Mouse (Mus musculus): Measurements from ENCODE around the gene Ubqln1.

The Ubqln1 gene

GRCm38 (mm10) chr13:58201908-58202307 lies 13.5 kb downstream of the Ubqln1 start:
- CTCF ChIA-PET = interaction anchor here (0.6 kb wide), 1 partner anchor 81 kb away, joined by 3 read pairs; no protein-coding TSS in a partner anchor

DNA sequence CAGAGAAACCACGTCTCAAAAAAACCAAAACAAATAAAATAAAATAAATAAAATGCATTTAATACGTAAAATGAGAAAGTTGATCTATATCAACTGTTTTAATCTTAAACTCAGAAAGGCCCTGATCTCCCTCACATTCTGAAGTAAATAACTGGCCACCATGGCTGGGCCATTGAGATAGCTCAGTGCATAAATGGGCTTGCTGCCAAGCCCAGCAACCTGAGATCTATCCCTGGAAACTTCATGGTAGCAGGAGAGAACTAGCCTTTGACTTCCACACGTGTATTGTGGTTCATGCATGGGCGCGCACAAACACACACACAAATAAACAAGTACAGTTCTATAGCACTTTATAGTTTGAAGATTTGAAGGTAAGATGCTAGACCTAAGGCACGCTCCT lies 14.1 kb downstream of the Ubqln1 start:
- CTCF ChIA-PET = no interaction called here

DNA sequence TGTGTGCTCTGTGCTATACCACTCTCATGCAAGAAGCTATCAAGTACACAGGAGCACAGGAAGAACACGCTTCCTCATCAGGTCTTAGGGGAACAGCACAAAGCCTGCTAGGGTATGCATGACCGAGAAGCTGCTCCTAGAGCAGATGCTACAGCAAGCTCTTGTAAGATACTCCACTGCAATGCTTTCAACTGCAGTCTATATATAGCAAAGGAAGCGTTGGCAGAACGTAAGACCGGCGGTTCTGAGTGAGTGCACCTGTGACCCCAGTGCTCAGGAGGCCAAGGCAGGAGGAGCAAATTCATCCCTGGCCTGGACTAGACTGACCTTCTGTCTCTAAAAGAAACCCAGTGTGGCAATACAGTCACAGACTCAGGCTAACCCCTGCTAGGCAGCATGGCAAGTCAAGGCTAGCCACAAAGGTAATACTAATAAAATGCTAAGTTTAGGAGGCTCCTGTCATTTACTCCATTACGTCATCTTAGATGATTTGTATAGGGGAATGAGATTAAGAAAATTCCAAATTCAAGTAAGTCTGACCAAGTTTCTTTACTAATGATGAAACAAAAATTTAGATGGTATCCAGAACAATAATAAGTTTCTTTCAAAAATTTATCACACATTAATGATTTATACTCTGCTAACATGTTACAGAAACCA lies 17.3 kb downstream of the Ubqln1 start:
- CTCF ChIA-PET = no interaction called here

- CTCF ChIA-PET = no interaction called here
Measured at GRCm38 (mm10) chr13:58197211-58197610, 18.2 kb downstream of the Ubqln1 start.

DNA sequence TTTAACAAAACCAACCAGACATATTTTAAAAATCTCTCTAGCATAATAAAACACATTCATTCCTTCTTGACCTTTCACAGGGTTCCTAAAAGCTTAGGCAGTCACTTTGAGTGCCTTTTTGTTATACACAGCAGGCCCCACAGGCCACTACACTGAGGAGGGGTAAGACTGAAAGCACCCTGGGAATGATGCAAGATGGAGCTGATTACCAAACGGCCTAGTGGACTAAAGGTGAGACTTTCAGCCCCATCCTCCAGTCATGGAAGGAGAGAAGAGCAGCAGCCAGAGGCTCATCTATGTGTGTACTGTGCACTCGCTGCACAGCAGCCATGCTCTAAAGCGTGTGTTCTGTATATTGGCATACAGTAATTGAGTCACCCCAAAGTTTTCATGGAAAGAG lies 20.5 kb downstream of the Ubqln1 start:
- CTCF ChIA-PET = interaction anchor here (1.2 kb wide), 1 partner anchor 14 kb away, joined by 3 read pairs; no protein-coding TSS in a partner anchor

DNA sequence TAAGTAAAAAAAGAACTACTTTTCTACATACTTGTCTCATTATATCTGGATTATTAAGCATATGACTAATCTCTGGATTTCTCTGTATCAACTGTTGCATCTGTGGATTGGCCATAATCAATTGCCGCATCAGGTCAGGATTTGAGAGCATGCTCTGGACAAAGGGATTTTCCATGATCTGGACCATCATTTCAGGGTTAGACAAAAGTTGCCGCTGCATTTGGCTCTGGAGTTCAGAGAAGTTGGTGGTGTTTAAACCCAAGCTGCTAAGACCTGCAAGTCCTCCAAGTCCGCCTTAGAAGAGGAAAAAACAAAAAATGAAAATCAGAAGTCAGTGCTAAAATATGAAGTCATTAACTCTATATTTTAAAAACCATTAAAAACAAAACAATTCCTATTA lies 22.2 kb downstream of the Ubqln1 start:
- CTCF ChIA-PET = interaction anchor here (0.6 kb wide), 2 partner anchors 60 to 1431 kb away, joined by 5 to 8 read pairs; no protein-coding TSS in a partner anchor

DNA sequence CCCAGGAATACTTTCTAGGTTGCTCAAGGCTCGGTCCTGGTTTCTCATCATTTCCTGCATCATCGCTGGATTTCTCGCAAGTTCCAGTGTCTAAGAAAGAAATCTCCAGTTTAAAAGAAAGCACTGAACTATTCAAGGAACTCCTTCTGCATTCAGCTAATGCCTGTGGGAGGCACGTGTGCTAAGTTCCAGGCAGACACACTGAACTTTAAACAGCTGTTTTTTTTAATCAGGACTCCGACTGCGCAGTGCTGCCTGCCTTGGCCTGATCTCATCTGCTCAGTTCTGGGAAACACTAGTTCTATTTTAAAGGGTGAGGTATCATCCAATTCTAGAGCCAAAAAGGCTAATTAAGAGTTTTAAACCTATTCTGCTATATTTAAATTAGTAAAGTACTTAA lies 23.3 kb downstream of the Ubqln1 start:
- CTCF ChIA-PET = no interaction called here

DNA sequence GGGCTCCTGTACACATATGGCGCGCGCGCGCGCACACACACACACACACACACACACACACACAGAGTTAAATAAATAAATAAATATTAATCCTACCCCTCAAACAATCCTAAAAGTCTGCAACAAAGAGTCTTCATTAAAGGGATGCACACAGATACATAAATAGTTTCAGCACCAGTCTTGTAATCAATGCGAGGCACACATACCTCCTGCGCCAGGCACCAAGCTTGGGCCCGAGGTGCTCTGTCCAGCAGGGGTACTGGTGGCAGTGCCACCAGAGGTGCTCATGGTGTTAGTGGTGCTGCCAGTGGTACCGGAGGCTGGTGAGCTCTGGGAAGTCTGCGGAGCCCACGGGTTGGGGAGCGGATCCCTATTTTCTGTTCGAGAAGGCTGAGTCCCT lies 23.9 kb downstream of the Ubqln1 start:
- CTCF ChIA-PET = no interaction called here

DNA sequence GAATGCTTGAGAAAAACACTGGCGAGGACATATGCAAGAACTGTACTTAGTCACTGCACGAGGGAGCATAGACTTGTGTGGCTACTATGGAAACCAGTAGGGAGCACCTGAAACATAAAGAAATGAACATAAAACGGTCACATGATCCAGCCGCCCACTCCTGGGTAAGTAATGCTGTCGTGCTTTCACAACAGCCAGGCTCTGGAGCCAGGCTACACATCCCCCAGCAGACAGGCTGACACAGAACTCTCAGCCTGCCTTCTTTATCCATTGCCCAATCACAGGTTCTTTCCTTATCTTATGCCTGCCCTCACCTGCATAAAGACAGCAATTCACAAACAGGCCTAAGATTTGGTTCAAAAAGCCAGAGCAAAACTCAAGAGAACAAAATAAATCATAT lies 26.0 kb downstream of the Ubqln1 start:
- CTCF ChIA-PET = interaction anchor here (0.6 kb wide), 1 partner anchor 45 kb away, joined by 3 read pairs; no protein-coding TSS in a partner anchor

DNA sequence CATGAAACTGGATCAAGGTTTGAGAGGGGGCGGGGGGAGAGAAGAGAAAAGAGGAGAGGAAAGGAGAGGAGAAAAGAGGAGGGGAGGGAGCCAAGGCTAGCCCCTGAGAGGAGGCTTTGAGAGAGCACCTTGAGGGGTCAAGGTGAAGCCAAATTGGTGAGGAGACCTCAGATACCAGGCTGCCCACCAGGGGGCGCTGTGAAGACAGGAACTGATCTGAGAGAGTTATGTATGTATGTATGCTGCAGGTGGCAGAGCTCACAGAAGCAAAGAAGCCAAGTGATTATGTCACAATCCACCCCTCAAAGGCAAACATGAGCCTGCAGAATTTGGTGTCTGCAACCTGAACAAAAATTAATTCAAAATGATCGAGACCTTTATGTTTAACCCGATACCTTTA lies 27.0 kb downstream of the Ubqln1 start:
- CTCF ChIA-PET = no interaction called here

- CTCF ChIA-PET = interaction anchor here (0.7 kb wide), 1 partner anchor 149 kb away, joined by 4 read pairs; no protein-coding TSS in a partner anchor
Measured at GRCm38 (mm10) chr13:58187751-58188150, 27.7 kb downstream of the Ubqln1 start.

GRCm38 (mm10) chr13:58186281-58186680 lies 29.2 kb downstream of the Ubqln1 start:
- CTCF ChIA-PET = interaction anchor here (0.6 kb wide), 1 partner anchor 40 kb away, joined by 4 read pairs; no protein-coding TSS in a partner anchor

- CTCF ChIA-PET = no interaction called here
Measured at GRCm38 (mm10) chr13:58184111-58184510, 31.3 kb downstream of the Ubqln1 start.

GRCm38 (mm10) chr13:58181607-58182551 lies 33.6 kb downstream of the Ubqln1 start:
- CTCF ChIA-PET = interaction anchor here (0.6 to 1.3 kb wide), 2 partner anchors 23 to 34 kb away, joined by 3 read pairs; partner anchors contain the start of gene Ubqln1

- CTCF ChIA-PET = interaction anchor here (0.6 to 0.7 kb wide), 2 partner anchors 40 to 272 kb away, joined by 3 read pairs; no protein-coding TSS in a partner anchor
Measured at GRCm38 (mm10) chr13:58177511-58178208, 37.8 kb downstream of the Ubqln1 start.

DNA sequence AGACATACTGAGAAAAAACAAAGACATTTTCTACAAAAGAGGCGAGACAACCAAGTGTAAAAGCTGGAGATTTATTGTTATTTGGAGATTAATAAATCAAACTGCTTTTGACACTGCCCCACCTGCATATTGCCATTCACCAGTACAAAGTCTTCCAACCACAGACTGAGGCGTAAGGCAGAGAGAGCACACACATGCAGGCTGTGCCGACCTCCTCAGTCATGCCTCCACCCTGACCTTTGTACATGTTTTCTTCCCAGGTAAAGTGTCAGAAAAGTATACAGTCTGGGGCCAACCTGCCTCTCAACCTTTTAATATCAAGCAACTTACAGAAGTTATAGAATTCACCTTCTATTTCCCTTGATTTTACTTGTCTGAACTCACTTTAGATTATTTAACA lies 39.3 kb downstream of the Ubqln1 start:
- CTCF ChIA-PET = interaction anchor here (0.6 to 0.7 kb wide), 2 partner anchors 37 to 282 kb away, joined by 4 to 8 read pairs; no protein-coding TSS in a partner anchor

- CTCF ChIA-PET = no interaction called here
Measured at GRCm38 (mm10) chr13:58168119-58168518, 47.3 kb downstream of the Ubqln1 start.

GRCm38 (mm10) chr13:58163343-58163742 lies 52.1 kb downstream of the Ubqln1 start:
- CTCF ChIA-PET = no interaction called here

- CTCF ChIA-PET = no interaction called here
Measured at GRCm38 (mm10) chr13:58160761-58161160, 54.7 kb downstream of the Ubqln1 start.

DNA sequence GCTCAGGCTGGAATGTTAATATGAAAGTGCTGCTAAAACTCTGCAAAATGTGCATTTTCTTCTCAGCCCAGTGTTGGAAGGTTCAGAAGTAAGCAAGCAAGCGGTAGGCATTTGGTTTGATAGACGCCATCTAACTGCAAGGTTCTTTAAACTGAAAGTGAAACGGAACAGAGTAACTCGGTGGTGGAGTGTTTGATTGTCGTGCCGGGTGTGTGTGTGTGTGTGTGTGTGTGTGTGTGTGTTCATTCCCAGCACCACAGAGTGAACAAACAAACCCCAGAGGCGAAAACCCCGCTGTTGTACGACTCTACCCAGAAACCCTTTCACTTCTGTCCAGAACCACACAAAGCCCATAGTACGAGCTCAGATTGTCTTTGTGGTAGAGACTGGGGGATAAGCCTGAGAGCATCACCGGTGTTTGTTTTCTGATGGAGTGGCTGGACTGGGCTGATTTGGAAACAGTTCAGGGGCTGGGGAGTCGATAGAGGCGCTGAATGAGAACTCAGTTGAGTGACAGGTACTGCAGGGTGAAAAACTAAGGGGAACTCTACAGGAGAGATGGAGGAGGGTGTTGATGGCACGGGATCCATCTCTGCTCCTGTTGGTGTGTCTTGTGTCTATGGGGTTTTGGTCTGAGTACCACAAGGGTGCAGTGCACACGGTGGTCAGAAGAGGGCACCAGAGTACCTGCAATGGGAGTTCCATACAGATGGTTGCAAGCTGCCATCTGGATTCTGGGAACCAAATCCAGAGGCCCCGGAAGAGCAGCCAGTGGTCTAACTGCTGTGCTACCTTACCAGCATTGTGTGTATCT lies 57.1 kb downstream of the Ubqln1 start:
- CTCF ChIA-PET = interaction anchor here (0.7 to 1.3 kb wide), 3 partner anchors 9 to 76 kb away, joined by 3 to 6 read pairs (median 3); no protein-coding TSS in a partner anchor

Data from spleen, embryonic (tissue).